Mouse (Mus musculus): ENCODE data around the gene Rab28.

Gene Rab28

GRCm38 (mm10) chr5:41627224-41628144 is 80.5 kb downstream of the Rab28 start:
- peak; percentile 79 for DNase-seq (ENCODE audit: low read depth)

- DNase-seq (ENCODE audit: low read depth) = no peak
These were observed 82.4 kb downstream of the Rab28 start for GRCm38 (mm10) chr5:41625544-41625943.

GRCm38 (mm10) chr5:41621748-41622147 is 86.2 kb downstream of the Rab28 start:
- no peak for DNase-seq (ENCODE audit: low read depth)

GRCm38 (mm10) chr5:41618966-41619365 is 89.0 kb downstream of the Rab28 start:
- no peak for DNase-seq (ENCODE audit: low read depth)

GRCm38 (mm10) chr5:41610447-41611030 is 97.4 kb downstream of the Rab28 start:
- DNase-seq (ENCODE audit: low read depth) = no peak

- DNase-seq (ENCODE audit: low read depth) = no peak
These were observed 111.5 kb downstream of the Rab28 start for GRCm38 (mm10) chr5:41596242-41597117.

GRCm38 (mm10) chr5:41595199-41595598 is 112.8 kb downstream of the Rab28 start:
- DNase-seq (ENCODE audit: low read depth) = peak; percentile 1

GRCm38 (mm10) chr5:41578051-41578450 is 129.9 kb downstream of the Rab28 start:
- DNase-seq (ENCODE audit: low read depth) = no peak
